Mouse (Mus musculus): ENCODE measurements around the gene Syngr2.

Gene Syngr2

DNA sequence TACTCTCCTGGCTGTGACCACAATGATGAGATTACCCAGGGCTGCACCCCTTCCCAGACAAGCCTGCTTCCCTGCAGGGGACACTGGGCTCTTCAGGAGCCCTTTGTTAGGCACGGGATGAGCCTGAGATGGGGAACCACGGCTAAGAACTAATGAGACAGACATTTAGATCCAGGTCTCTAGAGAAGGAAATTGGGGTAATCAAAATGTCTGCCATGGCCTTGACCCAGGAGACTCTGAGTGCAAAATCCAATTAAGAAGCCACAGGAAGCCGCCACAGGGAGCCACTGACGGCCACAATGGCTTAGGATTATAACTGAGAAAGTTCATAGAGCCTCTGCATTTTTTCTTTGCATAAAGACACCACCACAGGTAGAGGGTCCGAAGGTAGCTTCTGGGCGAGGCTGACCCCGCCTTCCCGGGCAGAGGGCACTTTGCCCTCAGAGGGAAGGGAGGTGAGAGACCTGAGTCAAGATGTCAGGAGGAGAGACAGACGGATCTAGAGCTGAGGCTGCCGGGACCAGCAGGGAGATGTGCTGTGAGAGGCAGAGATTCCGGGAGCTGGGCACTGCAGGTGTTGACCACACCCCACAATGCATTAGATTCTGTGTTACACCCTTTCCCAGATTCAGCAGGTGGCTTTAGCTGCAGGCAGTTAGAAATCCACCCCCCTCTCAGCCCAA is 53.8 kb downstream of the Syngr2 start:
- DNase-seq (ENCODE audit: low spot score), result no peak
